Mouse (Mus musculus) adrenal gland, postnatal 10 days (tissue): ENCODE measurements around the gene Ehmt1. TPM values are rescaled to one million over a fixed set of nuclear protein-coding genes. Genes with fewer than 3 reads are reported as not detected.

Source experiments
- DNase-seq: peaks from one replicate; pipeline ENCODE4 v3.0.0; 2021; ENCODE audit warnings: mixed read lengths
- microRNA-seq: library from miRNA; unstranded; fragments of <30 nt; microRNA quantifications from one replicate; pipeline ENCODE4 v1.2.0, GENCODE M21; 2021
- total RNA-seq, 2 experiments: library from RNA; stranded (reverse); gene quantifications; 2 replicates each; pipeline ENCODE4 v1.2.3; 2021

Ehmt1 gene
- total RNA-seq, 2 experiments from 2014 or later: 54.1 to 75.4 TPM

- DNase-seq: no peak
Observed at GRCm38 (mm10) chr2:24805621-24806020, 113.8 kb downstream of the Ehmt1 start.

DNA sequence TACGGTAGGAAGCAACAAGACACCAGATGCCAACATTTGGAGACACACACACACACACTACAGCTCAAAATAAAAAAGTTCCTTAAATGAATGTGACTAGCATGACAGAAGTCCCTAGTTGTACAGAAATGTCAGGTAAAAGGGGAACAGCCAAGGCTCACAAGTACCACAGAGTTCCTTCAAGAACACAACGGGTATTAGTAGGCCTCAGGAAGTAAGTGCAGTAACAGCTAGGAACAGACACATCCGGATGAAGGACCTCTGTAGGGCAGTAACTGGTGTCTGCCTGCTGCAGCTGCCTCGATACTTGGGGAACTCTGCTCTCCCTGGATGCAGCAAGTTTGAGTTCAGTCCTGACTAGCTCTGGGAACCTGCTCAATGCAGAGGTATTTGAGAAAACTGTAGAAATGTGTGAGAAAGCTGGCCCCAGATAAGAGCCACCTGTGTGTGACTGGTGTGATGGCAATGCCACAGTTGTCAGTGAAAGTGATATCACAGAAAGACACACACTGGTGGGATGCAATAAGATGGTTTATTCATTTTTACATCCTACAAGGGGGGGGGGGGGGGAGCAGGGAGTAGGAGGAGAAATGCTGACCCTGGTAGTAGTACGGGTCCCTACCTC is 122.5 kb downstream of the Ehmt1 start:
- DNase-seq: no peak

DNA sequence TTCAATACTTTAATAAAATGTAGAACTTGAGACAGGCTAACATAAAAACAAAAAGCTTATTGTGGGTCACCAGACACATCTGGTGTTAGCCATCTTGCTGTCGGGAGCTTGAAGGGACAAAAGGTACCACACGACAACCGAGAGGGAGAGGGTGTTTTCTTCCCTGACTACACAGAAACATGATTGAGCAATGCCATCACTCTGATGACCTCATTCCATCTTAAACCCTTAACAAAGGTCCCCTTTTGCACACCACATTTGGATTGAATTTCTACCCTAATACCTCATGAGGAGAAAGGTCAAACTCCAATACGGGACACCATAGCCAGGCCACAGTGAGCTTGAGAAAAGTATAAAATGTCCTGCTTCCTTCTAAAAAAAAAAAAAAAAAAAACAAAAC is 132.2 kb downstream of the Ehmt1 start:
- DNase-seq: no peak

DNA sequence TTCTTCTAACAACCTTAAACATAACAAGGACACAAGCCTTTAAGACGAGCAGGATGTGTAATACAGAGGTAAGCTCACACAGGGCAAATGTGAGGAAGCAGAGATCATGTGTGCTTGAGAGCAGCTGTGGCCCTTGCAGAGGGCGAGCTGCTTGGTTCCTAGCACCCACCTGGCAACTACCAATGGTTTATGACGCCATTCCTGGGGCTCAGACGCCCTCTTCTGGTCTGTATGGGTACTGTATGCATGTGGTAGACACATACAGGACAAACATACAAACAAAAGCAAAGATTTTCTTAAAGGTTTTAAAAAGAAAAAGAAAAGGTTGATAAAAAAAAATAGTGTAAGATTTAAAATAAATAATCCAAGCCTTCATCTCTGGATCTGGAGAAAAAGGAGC is 138.2 kb downstream of the Ehmt1 start:
- no peak for DNase-seq

DNA sequence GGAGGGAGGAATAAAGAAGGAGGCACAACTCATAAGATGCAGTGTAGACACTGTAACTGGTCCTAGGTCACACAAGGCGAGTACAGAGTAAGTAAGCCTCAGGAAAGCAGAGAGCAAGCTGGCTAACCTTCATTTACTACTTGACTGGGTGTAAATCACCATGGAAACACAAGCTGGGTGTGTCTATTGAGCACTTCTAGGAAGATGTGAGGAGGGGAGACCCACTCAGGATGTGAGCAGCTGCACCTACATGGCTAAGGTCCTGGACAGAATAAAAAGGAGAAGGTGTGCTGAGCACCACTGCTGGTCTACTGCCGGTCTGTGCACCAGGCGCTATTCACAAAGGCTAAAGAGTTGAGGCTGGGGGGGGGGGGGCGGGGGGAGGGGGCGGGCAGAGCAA is 142.6 kb downstream of the Ehmt1 start:
- no peak for DNase-seq

GRCm38 (mm10) chr2:24775951-24776587 is 143.3 kb downstream of the Ehmt1 start:
- no peak for DNase-seq

- DNase-seq: no peak
Observed at GRCm38 (mm10) chr2:24774832-24775231, 144.6 kb downstream of the Ehmt1 start.

DNA sequence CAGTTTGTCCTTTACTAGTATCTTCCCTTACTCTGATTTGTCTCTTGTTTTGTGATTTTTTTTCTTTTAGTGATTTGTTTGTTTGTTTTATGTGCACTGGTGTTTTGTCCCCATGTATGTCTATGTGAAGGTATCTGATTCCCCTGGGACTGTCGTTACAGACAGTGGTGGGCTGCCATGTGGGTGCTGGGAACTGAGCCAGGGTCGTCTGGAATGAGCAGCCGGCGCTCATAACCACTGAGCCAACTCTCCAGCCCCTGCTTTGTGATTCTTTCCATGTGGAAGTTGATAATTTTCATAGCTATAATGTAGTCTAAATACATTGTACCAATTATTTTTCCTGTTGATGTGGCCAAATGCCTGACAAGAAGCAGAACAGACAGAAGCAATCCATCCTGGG is 148.6 kb downstream of the Ehmt1 start:
- no peak for DNase-seq

DNA sequence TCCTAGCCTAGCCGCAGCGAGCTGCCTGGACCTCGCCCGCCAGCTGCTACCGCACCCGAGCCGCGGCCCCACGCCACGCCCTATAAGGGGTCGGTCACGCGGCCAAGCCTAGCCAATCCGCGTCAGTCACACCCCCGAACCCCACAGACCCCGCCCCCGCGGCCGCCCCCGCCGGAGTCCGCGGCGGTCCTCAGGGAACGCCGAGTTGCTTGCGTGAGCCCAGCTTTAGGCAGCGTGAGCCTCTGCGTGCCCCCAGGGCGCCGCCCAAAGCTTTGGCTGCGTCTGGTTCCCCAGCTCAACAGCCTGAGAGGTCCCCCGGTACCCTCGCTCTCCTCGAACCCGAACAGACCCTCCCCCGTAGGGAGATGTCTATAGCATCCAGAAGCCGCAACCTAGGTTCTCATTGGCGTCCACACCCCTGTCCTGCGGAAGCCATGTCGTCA is 156.3 kb downstream of the Ehmt1 start, which contains the start of gene Cacna1b:
TSS of gene Cacna1b (minus strand) at position 38 of the 443 bp plus-strand sequence.
- peak; percentile 81 for DNase-seq

- DNase-seq: peak; percentile 10
Observed at GRCm38 (mm10) chr2:24762446-24762960, 156.9 kb downstream of the Ehmt1 start.

DNA sequence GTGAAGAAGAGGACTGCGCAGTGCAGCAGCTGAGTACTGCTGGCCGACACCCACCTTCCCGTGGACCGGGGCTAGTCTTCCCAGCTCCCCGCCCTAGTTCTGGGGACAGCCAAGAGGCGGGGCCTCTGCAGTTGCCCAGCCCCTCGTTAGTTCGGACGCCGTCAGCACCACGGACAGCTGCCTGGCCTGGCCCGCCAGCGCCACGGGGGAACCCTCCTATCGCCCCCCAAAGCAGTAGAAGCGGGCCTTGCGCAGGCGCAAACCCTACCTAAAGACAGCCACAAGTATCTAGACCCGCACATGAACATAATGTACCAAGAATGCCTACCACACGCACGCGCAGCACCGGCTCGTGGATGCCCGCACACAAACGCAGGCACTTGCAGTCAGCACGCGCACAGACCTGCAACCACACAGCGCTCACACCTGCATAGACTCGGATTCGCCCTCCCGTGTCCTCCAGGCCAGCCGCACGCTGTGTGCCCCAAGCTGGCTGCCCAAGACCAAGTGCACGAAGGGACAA is 157.4 kb downstream of the Ehmt1 start:
- peak; percentile 79 for DNase-seq

DNA sequence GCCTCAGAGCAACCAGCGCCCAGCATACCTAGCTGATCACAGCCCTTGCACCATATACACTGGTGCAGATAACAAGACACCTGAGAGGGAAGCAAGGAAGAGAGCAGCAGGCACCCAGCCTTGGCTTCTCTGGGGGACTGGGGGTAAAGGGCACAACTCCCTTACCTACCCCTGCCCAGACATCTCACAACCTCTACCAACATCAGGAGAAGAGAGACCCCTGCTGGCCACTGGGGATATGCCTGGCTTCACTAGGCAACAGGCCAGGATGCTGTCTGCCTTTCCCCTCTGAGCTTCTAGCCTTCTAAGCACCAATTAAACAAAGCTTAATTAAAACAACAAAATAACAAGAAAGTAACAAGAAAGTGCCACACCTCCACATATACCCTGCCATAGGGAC is 164.1 kb downstream of the Ehmt1 start:
- DNase-seq: peak; percentile 73

GRCm38 (mm10) chr2:24752599-24752998 is 166.8 kb downstream of the Ehmt1 start:
- no peak for DNase-seq

- DNase-seq: no peak
Observed at GRCm38 (mm10) chr2:24750051-24750450, 169.4 kb downstream of the Ehmt1 start.

DNA sequence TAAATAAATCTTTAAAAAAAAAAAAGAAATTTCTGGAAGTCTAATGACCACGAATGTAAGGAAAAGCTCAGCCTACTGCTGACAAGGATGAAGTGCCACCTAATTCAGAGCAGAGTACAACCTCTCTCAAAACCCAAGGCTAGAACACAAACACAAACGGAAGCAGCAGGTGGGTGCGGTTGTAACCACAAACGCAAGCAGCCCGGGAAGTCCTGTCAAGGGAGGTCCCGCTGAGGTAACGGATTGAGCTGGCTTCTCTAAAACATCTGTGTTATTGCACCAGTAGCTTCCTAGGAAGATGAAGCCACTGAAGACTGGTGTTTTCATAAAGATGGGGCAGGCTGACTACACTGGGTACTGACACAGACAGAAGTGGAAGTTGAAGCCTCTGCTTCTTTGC is 171.5 kb downstream of the Ehmt1 start:
- no peak for DNase-seq

Small RNAs within 50 kb of the gene (microRNA-seq; reads per million reads assigned to microRNA genes)
- gene Gm22875: not detected

Other genes with a start within 250 kb of the Ehmt1 start
- gene Cacna1b, start 156.5 kb downstream of the Ehmt1 start, total RNA-seq: 1 to 10 TPM; 2.1 to 5.8 TPM
- gene Arrdc1, start 15.6 kb upstream of the Ehmt1 start, total RNA-seq: 10 to 100 TPM; 14.2 to 25.4 TPM
- 10 to 100 TPM; 24.6 to 28.0 TPM for gene Zmynd19, start 30.2 kb upstream of the Ehmt1 start, total RNA-seq
- gene Dph7, start 42.8 kb upstream of the Ehmt1 start, total RNA-seq: 10 to 100 TPM in 1 of 2 experiments, 1 to 10 TPM in 1; 10.0 to 16.0 TPM
- 100 to 1,000 TPM in 1 of 2 experiments, 10 to 100 TPM in 1; 95.2 to 101 TPM for gene Mrpl41, start 55.5 kb upstream of the Ehmt1 start, total RNA-seq
- gene Pnpla7, start 56.4 kb upstream of the Ehmt1 start, total RNA-seq: 10 to 100 TPM; 37.4 to 43.1 TPM
- 10 to 100 TPM; 53.4 to 68.3 TPM for gene Nsmf, start 134.7 kb upstream of the Ehmt1 start, total RNA-seq
- 1 to 10 TPM; 7.0 to 9.7 TPM for gene Entpd8, start 160.7 kb upstream of the Ehmt1 start, total RNA-seq
- gene Noxa1, start 175.5 kb upstream of the Ehmt1 start, total RNA-seq: not detected